ENCODE assay signal across 8 mouse cellular contexts in genomic region chr8:70560096-70560495, GRCm38 (mm10). TPM values are rescaled to one million over a fixed set of nuclear protein-coding genes. Genes with fewer than 3 reads are reported as not detected.
A peak's percentile ranks its signal among the peaks of the same experiment; 100 is the strongest.
DNase-seq lines count a peak whose midpoint lies in the region; ATAC-seq lines count a peak whose summit lies in the region.

No protein-coding gene starts in this region.

- H3K4me3 ChIP-seq in kidney, embryonic 15.5 days (replicated peaks): no peak overlapping the region
- no peak overlapping the region for H3K4me3 ChIP-seq in midbrain, embryonic 13.5 days (replicated peaks)

- H3K4me2 ChIP-seq in kidney, embryonic 15.5 days: no peak overlapping the region
- H3K4me2 ChIP-seq in midbrain, embryonic 13.5 days (replicated peaks): no peak overlapping the region

- intact Hi-C loops in left cerebral cortex, postnatal 4 days (cut with DNase I): no loop called here

- no peaks in the 10 kb centered on the region for H3K27me3 ChIP-seq in kidney, embryonic 15.5 days
- H3K27me3 ChIP-seq in midbrain, embryonic 13.5 days: no peaks in the 10 kb centered on the region

- 74% methylated on average over 2 of the region's 2 CpGs for WGBS in kidney, embryonic 15.5 days
- 82% methylated on average over 2 of the region's 2 CpGs for WGBS in midbrain, embryonic 13.5 days

- no peak overlapping the region for H3K9ac ChIP-seq in kidney, embryonic 15.5 days
- no peak overlapping the region for H3K9ac ChIP-seq in midbrain, embryonic 13.5 days (replicated peaks)

- H3K9me3 ChIP-seq in kidney, embryonic 15.5 days (replicated peaks): no peaks in the 10 kb centered on the region
- H3K9me3 ChIP-seq in midbrain, embryonic 13.5 days: no peaks in the 10 kb centered on the region

- peak overlapping the region; percentile 85 for H3K27ac ChIP-seq in kidney, embryonic 15.5 days
- no peak overlapping the region for H3K27ac ChIP-seq in midbrain, embryonic 13.5 days

- peak; percentile 49; the same call in 1 of the 2 replicates for ATAC-seq in kidney, embryonic 15.5 days (replicated peaks; ENCODE audit: low FRiP score)
- no peak for ATAC-seq in inflammation-experienced regulatory T-cells, adult 6 months
- no peak for ATAC-seq in midbrain, embryonic 13.5 days

- H3K36me3 ChIP-seq in kidney, embryonic 15.5 days: 0 out of 2 replicates have a peak, but pooled peaks cover 6% of the 10 kb centered on the region
- no peaks in the 10 kb centered on the region for H3K36me3 ChIP-seq in midbrain, embryonic 13.5 days

- peak; percentile 61 for DNase-seq in left cerebral cortex, postnatal 4 days
- DNase-seq in left cerebral cortex, adult 18-20 months (ENCODE audit: low spot score in 2 of 2): no peak
- DNase-seq in adrenal gland, postnatal 10 days: peak; percentile 80
- peak; percentile 98 for DNase-seq in heart, adult 11 months
- peak; percentile 81 to 84 for DNase-seq in lung, postnatal 4 days

- H3K4me1 ChIP-seq in kidney, embryonic 15.5 days: peaks cover 58% of the 10 kb centered on the region
- peaks cover 14% of the 10 kb centered on the region; the same call in 1 of the 2 replicates for H3K4me1 ChIP-seq in midbrain, embryonic 13.5 days (replicated peaks)

RNA-seq across cellular contexts. Expression of gene Ell, which starts 20.8 kb away (rescaled TPM):
- total RNA-seq in left cerebral cortex, postnatal 4 days (2021): 10 to 100 TPM; 17.7 to 20.0 TPM
- 10 to 100 TPM; 19.0 to 21.6 TPM for total RNA-seq in left cerebral cortex, adult 18-20 months (2021)
- 10 to 100 TPM; 22.2 to 26.3 TPM for total RNA-seq in adrenal gland, postnatal 10 days (2021)
- 20.3 and 23.8 TPM in 2 replicates for polyA plus RNA-seq in kidney, embryonic 15.5 days (2015; fragmentation: Nextera tagmentation; extraction: Ambion mirVana)
- polyA plus RNA-seq in inflammation-experienced regulatory T-cells, adult 6 months (2017; shearing (Covaris generic)): 10 to 100 TPM; 30.5 to 37.0 (median 35.6) TPM
- 17.8 and 18.0 TPM in 2 replicates for polyA plus RNA-seq in midbrain, embryonic 13.5 days (2015; fragmentation: Nextera tagmentation; extraction: Ambion mirVana)

RNA-seq across cellular contexts. Expression of gene Kxd1, which starts 32.3 kb away (rescaled TPM):
- 10 to 100 TPM; 31.9 to 33.0 TPM for total RNA-seq in left cerebral cortex, postnatal 4 days (2021)
- total RNA-seq in left cerebral cortex, adult 18-20 months (2021): 10 to 100 TPM; 44.8 to 46.4 TPM
- 10 to 100 TPM; 84.0 to 97.4 TPM for total RNA-seq in adrenal gland, postnatal 10 days (2021)
- 58.5 and 64.5 TPM in 2 replicates for polyA plus RNA-seq in kidney, embryonic 15.5 days (2015; fragmentation: Nextera tagmentation; extraction: Ambion mirVana)
- 100 to 1,000 TPM; 138 to 187 (median 180) TPM for polyA plus RNA-seq in inflammation-experienced regulatory T-cells, adult 6 months (2017; shearing (Covaris generic))
- 44.5 and 48.1 TPM in 2 replicates for polyA plus RNA-seq in midbrain, embryonic 13.5 days (2015; fragmentation: Nextera tagmentation; extraction: Ambion mirVana)

RNA-seq across cellular contexts. Expression of gene Fkbp8, which starts 32.6 kb away (rescaled TPM):
- total RNA-seq in left cerebral cortex, postnatal 4 days (2021): 100 to 1,000 TPM; 311 to 344 TPM
- total RNA-seq in left cerebral cortex, adult 18-20 months (2021): 100 to 1,000 TPM; 407 to 421 TPM
- total RNA-seq in adrenal gland, postnatal 10 days (2021): 100 to 1,000 TPM; 226 to 250 TPM
- polyA plus RNA-seq in kidney, embryonic 15.5 days (2015; fragmentation: Nextera tagmentation; extraction: Ambion mirVana): 295 and 322 TPM in 2 replicates
- 100 to 1,000 TPM; 133 to 156 (median 138) TPM for polyA plus RNA-seq in inflammation-experienced regulatory T-cells, adult 6 months (2017; shearing (Covaris generic))
- polyA plus RNA-seq in midbrain, embryonic 13.5 days (2015; fragmentation: Nextera tagmentation; extraction: Ambion mirVana): 370 and 392 TPM in 2 replicates

RNA-seq across cellular contexts. Expression of gene Isyna1, which starts 34.1 kb away (rescaled TPM):
- 10 to 100 TPM; 87.9 to 88.5 TPM for total RNA-seq in left cerebral cortex, postnatal 4 days (2021)
- total RNA-seq in left cerebral cortex, adult 18-20 months (2021): 10 to 100 TPM; 50.4 to 60.8 TPM
- total RNA-seq in adrenal gland, postnatal 10 days (2021): 10 to 100 TPM; 59.4 to 59.8 TPM
- 180 and 198 TPM in 2 replicates for polyA plus RNA-seq in kidney, embryonic 15.5 days (2015; fragmentation: Nextera tagmentation; extraction: Ambion mirVana)
- polyA plus RNA-seq in inflammation-experienced regulatory T-cells, adult 6 months (2017; shearing (Covaris generic)): 10 to 100 TPM; 27.6 to 32.6 (median 31.7) TPM
- polyA plus RNA-seq in midbrain, embryonic 13.5 days (2015; fragmentation: Nextera tagmentation; extraction: Ambion mirVana): 119 and 133 TPM in 2 replicates

RNA-seq across cellular contexts. Expression of gene Ssbp4, which starts 48.6 kb away (rescaled TPM):
- 100 to 1,000 TPM; 156 to 193 TPM for total RNA-seq in left cerebral cortex, postnatal 4 days (2021)
- 100 to 1,000 TPM; 250 to 264 TPM for total RNA-seq in left cerebral cortex, adult 18-20 months (2021)
- 10 to 100 TPM; 92.0 to 96.9 TPM for total RNA-seq in adrenal gland, postnatal 10 days (2021)
- polyA plus RNA-seq in kidney, embryonic 15.5 days (2015; fragmentation: Nextera tagmentation; extraction: Ambion mirVana): 135 and 145 TPM in 2 replicates
- 10 to 100 TPM in 2 of 3 experiments, 1 to 10 TPM in 1; 2.6 to 16.2 (median 14.7) TPM for polyA plus RNA-seq in inflammation-experienced regulatory T-cells, adult 6 months (2017; shearing (Covaris generic))
- 123 and 129 TPM in 2 replicates for polyA plus RNA-seq in midbrain, embryonic 13.5 days (2015; fragmentation: Nextera tagmentation; extraction: Ambion mirVana)

Comparison
In these comparisons a context has a peak if more than half of its experiments do, and no peak if none do; other contexts are left out.
1. DNase-seq: peak in left cerebral cortex, postnatal 4 days (single experiment), adrenal gland, postnatal 10 days (single experiment), heart, adult 11 months (single experiment) and lung, postnatal 4 days (2 of 2); none in left cerebral cortex, adult 18-20 months (0 of 2).